Mouse (Mus musculus) stomach, postnatal 0 days (tissue): ENCODE data around the gene Bud13.

Experiments
- CTCF ChIP-seq: IDR thresholded peaks from 2 replicates; pipeline ENCODE4 v1.5.1; 2016; ENCODE audit warnings: antibody characterized with exemption, low read depth, mild to moderate bottlenecking, moderate library complexity
- EP300 ChIP-seq: optimal IDR thresholded peaks from 2 replicates; pipeline ENCODE3; 2016; ENCODE audit warnings: antibody characterized with exemption

DNA sequence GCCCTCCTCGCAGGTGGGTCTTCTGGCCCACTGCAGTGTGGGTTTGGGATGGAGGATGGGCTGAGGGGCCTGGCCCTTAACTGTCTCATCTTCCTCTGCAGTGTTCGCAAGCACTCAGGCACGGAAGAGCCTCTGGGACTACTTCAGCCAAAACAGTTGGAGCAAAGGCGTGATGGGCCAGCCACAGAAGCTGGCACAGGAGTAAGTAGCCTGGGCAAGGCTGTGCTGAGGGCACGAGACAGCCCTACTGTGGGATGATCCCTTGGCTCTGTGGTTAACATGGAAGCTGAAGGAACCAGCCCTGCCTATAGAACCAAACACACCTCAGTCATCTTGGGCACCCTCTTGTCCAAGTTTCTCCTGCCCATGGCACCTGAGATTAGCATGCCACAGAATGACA lies 13.7 kb upstream of the Bud13 start:
- TF ChIP-seq CTCF (no peak), EP300 (no peak)
